Mouse (Mus musculus) hindbrain, embryonic 11.5 days (tissue): ENCODE results near the gene Gabarap. TPM values are rescaled to one million over a fixed set of nuclear protein-coding genes. Genes with fewer than 3 reads are reported as not detected.

ENCODE experiments used
- ATAC-seq: fragments of 200-750 bp; cut with Nextera tagmentation; 2 replicates; pipeline ENCODE4 v1.8.0; 2017; ENCODE audit warnings: mild to moderate bottlenecking, moderate TSS enrichment, moderate library complexity; ENCODE audit not compliant: low FRiP score
- DNase-seq: peaks from one replicate; pipeline ENCODE4 v3.0.0-alpha.2; 2015; ENCODE audit warnings: low spot score
- H3K27ac ChIP-seq: fragments of 300-500 bp; sonication (generic); 2 replicates; pipeline ENCODE4 v1.5.1; 2014; ENCODE audit warnings: mild to moderate bottlenecking, low read depth, low read length
- H3K27me3 ChIP-seq: fragments of 300-500 bp; sonication (generic); 2 replicates; pipeline ENCODE4 v1.6.1; 2014; ENCODE audit warnings: mild to moderate bottlenecking, low read length, moderate library complexity, mixed read lengths; ENCODE audit not compliant: control insufficient read depth, insufficient read depth
- H3K36me3 ChIP-seq: fragments of 300-500 bp; sonication (generic); 2 replicates; pipeline ENCODE4 v1.6.1; 2014; ENCODE audit warnings: mild to moderate bottlenecking, low read length, moderate library complexity, mixed read lengths; ENCODE audit not compliant: control insufficient read depth, insufficient read depth
- H3K4me1 ChIP-seq: fragments of 300-500 bp; sonication (generic); replicated peaks from 2 replicates; pipeline ENCODE4 v1.6.1; 2014; ENCODE audit warnings: low read length, mixed read lengths; ENCODE audit not compliant: control insufficient read depth, insufficient read depth
- H3K4me2 ChIP-seq: fragments of 300-500 bp; sonication (generic); replicated peaks from 2 replicates; pipeline ENCODE4 v1.6.1; 2014; ENCODE audit warnings: mild to moderate bottlenecking, low read depth, low read length
- H3K4me3 ChIP-seq: fragments of 300-500 bp; sonication (generic); 2 replicates; pipeline ENCODE4 v1.5.1; 2014; ENCODE audit warnings: low read depth, low read length
- H3K9ac ChIP-seq: fragments of 300-500 bp; sonication (generic); 2 replicates; pipeline ENCODE4 v1.6.1; 2014; ENCODE audit warnings: low read depth, low read length
- H3K9me3 ChIP-seq: fragments of 300-500 bp; sonication (generic); 2 replicates; pipeline ENCODE4 v1.6.1; 2016; ENCODE audit warnings: low read length; ENCODE audit not compliant: control insufficient read depth
- WGBS: fragments of 180-500 bp; shearing (Covaris S2); extraction: QIAGEN DNeasy Blood & Tissue Kit; methylation state at CpG from one replicate; pipeline ENCODE4 v1.1.7; 2014; 5-methylcytosine and 5-hydroxymethylcytosine counted together
- polyA plus RNA-seq: library from polyadenylated mRNA; unstranded; fragments of >200 nt; fragmentation: Nextera tagmentation; extraction: Ambion mirVana; gene quantifications from 2 replicates; pipeline ENCODE4 v1.2.1, GENCODE M21; 2014

Gabarap gene
- polyA plus RNA-seq, 1 experiment from 2014 or later: 643 TPM

DNA sequence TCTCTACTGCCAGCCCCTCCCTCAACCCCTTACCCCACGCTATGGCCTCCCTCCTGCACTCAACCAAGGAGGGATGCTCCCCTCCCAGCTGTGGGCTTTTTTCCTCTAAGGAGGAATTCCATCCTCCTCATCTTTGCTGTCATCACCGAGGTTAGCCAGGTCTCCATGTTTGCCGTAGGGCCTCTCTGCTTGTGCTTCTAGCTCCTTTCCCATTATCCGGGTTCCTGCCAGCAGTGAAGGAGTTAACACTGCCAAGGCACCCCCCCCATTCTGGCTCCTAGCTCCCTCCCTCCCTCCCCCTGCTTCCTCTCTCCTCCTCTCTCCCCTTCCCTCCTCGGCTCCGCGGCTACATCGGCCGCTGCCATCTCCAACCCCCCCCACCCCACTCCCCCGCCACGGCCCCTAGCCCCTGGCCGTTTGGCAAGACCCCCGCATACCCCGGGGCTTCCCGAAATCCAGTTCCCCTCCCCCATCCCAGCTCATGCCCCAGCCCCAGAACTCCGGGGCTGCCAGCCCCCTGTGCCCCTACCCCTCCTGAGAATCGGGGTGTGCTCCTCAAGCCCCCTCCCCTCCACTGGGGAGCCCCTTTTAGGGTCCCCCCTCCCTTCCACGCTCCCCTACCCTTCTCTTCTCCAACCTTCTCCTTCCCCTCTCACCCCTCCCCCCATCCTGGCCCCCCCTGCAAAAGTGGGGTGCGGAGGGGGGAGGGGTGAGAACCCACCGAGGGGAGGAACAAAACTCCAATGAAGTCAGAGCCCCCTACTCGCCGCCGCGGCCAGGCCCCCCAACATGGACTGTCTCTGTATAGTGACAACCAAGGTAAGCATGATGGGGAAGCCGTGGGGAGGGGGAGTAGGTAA lies 27.4 kb downstream of the Gabarap start:
- H3K36me3 ChIP-seq: no peaks in the 10 kb centered on the region
- H3K9ac ChIP-seq: peak overlapping the region; percentile 81
- H3K27me3 ChIP-seq: no peaks in the 10 kb centered on the region
- WGBS: 1% methylated on average over 22 of the region's 25 CpGs
- peaks cover 17% of the 10 kb centered on the region for H3K4me1 ChIP-seq
- H3K4me2 ChIP-seq: peak overlapping the region; percentile 82
- DNase-seq: peak; percentile 86
- H3K9me3 ChIP-seq: no peaks in the 10 kb centered on the region
- peak overlapping the region; percentile 80 for H3K27ac ChIP-seq
- ATAC-seq: no peak
- H3K4me3 ChIP-seq: peak overlapping the region; percentile 51

DNA sequence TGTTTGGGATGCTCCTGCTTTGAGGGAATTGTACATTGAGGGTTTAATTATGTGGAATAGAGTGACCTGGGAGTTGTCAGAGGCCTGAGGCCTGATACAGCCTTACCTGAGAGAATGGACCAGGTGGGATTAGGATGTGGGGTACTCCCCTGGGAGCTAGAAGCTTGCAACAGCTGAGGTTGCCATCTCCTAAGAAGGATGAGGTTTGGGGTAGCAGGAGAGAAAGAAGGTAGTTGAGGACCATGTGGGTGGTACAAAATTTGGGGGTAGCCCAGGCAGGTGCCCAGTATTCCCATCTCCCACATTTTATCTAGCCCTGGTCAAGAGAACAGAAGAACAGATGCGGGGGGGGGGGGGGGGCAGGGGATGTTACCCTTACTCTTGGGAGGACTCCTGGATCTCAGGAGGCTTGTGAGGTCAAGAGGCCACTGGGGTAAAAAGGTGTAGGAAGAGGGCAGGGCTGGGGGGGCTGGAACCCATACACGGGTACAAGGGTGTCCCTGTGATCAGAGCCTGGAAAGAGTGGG lies 28.6 kb downstream of the Gabarap start:
- Histone ChIP-seq H3K36me3 (no peaks in the 10 kb centered on the region), H3K4me3 (peak overlapping the region; percentile 51; the same call in 1 of the 2 replicates), H3K27ac (peak overlapping the region; percentile 85; the same call in 1 of the 2 replicates), H3K4me1 (peaks cover 22% of the 10 kb centered on the region), H3K9ac (0 out of 2 replicates have a peak overlapping the region, but pooled peaks have one; percentile 8), H3K27me3 (no peaks in the 10 kb centered on the region), H3K4me2 (peak overlapping the region; percentile 82), H3K9me3 (no peaks in the 10 kb centered on the region)
- ATAC-seq (no peak), DNase-seq (no peak)
- WGBS: 25% methylated on average over 2 of the region's 2 CpGs

DNA sequence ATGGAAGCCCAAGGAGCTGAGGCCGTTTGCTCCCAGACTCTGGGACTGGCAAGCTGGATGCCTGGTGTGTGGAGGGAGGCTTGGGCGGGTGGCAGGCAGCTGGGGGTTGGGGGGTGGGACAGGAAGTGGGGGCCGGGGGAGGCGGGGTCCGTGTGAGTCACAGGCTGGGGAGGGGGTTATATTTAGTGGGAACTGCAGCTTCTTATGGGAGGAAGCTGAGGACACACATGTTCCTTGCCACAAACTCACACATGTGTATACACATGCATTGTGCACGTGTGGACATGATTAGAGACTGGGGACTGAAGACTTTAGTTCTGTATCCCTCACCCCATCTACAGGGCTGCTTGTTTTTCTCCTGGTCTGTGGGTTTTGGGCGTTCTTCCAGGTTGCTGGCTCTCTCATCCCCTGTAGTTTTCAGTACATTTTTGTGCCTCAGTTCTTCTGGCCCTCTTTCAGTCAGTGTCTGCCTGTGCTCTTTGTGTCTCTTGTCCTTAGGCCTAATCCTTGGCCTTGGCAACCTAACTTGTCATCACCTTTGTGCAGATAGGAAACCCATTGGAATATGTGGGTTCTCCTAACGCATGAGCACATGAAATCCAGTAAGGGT lies 29.2 kb downstream of the Gabarap start:
- Histone ChIP-seq H3K9me3 (no peaks in the 10 kb centered on the region), H3K4me3 (peak overlapping the region; percentile 51), H3K4me2 (peak overlapping the region; percentile 82), H3K27ac (peak overlapping the region; percentile 85), H3K36me3 (no peaks in the 10 kb centered on the region), H3K27me3 (no peaks in the 10 kb centered on the region), H3K4me1 (peaks cover 19% of the 10 kb centered on the region), H3K9ac (peak overlapping the region; percentile 9; the same call in 1 of the 2 replicates)
- WGBS: 20% methylated on average over 6 of the region's 8 CpGs
- DNase-seq: no peak
- ATAC-seq: no peak

DNA sequence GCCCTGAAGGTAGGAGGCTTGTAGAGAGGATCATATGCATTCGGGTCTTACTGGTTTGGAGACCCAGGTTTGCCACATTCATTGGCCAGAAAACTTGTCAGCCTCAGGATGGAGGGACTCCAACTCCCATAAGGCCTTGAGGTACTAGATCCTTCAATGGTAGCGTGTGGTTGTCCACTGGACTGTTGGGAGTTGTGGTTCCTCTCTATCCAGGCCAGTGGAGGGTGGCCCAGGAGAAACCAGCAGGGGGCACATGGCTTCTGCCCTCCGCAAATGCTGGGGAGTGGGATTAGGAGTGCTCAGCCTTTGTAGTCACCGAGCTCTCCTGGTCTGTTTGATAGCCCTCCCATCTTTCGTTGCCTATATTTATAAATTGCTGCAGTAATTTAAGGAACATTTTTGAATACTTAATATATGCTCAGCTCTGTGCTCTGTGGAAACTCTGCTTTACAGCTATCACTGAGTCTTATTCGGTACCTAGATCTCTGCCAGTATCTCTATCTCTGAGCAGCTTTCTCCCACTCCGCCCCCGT lies 29.9 kb downstream of the Gabarap start:
- peaks cover 19% of the 10 kb centered on the region for H3K4me1 ChIP-seq

DNA sequence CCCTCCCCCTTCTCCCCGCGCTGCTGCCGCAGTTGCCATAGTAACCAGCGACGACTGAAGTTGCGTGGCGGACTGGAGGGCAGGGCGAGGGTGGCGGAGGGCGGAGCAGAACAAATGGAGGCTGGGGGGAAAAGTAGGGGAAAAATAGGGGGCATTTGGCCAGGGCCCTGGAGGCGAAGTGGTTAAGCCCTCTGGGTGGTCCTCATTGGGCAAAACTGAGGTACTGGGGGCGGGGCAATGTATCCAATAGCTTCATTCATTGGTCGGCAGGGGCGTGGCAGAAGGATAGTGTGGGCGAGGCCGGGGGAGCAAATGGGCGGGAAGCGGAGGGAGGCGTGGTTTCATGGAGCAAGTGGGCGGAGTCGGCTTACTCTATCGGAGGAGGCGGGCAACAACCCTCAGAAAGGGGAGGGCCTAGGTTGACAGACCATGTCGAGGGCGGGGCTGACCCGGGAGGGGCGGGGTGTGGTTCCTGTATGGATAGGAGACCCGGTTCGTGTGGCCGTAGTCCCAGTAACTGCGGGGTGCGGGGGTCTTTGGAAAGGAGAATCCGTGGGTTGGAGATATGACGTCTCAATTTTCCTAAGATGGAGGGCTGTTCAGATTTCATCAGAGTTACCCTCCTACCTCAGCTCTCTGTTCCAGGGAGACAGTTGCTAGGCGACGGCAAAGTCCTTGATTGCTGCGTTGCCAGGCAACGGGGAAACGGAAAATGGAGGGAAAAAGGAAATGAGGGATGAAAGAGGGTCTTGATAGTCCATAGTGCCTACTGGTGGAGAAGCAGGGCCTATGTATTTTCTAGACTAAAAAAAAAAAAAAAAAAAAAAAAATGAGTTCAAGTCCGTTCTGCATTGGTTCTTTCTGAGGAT lies 30.6 kb downstream of the Gabarap start:
- Histone ChIP-seq H3K9ac (peak overlapping the region; percentile 44; the same call in 1 of the 2 replicates), H3K4me1 (peaks cover 23% of the 10 kb centered on the region), H3K27ac (peak overlapping the region; percentile 85), H3K4me2 (peak overlapping the region; percentile 82), H3K36me3 (no peaks in the 10 kb centered on the region), H3K4me3 (peak overlapping the region; percentile 51), H3K9me3 (no peaks in the 10 kb centered on the region), H3K27me3 (no peaks in the 10 kb centered on the region)
- ATAC-seq (peak; percentile 79), DNase-seq (peak; percentile 100)
- 1% methylated on average over 40 of the region's 40 CpGs for WGBS

More for the DNA sequence above, 29.9 kb downstream of the Gabarap start:
- peak overlapping the region; percentile 82 for H3K4me2 ChIP-seq
- H3K27me3 ChIP-seq: no peaks in the 10 kb centered on the region
- H3K36me3 ChIP-seq: no peaks in the 10 kb centered on the region
- DNase-seq (peak; percentile 88), ATAC-seq (peak; percentile 83)
- no peaks in the 10 kb centered on the region for H3K9me3 ChIP-seq
- peak overlapping the region; percentile 44; the same call in 1 of the 2 replicates for H3K9ac ChIP-seq
- peak overlapping the region; percentile 51 for H3K4me3 ChIP-seq
- 1% methylated on average over 8 of the region's 8 CpGs for WGBS
- H3K27ac ChIP-seq: peak overlapping the region; percentile 85

DNA sequence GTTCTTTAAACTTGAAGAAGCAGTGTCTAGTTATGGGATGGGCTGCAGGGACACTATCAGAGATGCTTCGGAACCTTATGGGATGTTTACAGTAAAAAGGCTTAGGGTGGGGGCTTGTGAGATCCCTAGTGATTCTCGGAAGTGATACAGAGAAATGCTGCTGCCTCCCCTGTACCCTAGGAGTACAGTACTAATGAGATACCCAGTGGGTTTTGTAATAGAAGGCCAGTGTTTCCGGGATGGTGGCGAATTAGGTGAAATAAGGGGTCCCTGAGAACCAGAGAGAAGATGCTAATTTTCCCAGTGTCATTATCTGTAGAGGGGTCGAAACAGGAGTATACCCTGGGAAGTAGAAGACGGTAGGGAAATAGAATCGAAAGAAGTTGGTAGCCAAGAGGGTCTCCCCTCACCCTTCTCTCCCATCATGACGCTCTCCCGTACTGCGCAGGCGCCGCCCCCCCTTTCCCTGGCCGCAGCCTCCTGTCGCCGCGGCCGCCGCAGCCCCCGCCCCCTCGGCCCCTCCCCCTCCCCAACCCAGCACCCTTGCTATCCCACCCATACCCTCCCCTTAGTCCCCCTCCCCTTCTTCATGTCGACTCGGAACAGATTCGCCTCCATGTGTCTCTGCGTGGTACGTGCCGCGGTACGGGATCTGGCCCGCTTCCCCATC lies 32.7 kb downstream of the Gabarap start:
- H3K4me1 ChIP-seq: peaks cover 37% of the 10 kb centered on the region
- peak overlapping the region; percentile 50 for H3K9ac ChIP-seq
- DNase-seq: peak; percentile 78
- ATAC-seq: no peak
- peak overlapping the region; percentile 57 for H3K4me2 ChIP-seq
- H3K4me3 ChIP-seq: peak overlapping the region; percentile 37
- no peaks in the 10 kb centered on the region for H3K9me3 ChIP-seq
- 7% methylated on average over 23 of the region's 29 CpGs for WGBS
- H3K27me3 ChIP-seq: no peaks in the 10 kb centered on the region
- H3K27ac ChIP-seq: peak overlapping the region; percentile 45; the same call in 1 of the 2 replicates
- H3K36me3 ChIP-seq: no peaks in the 10 kb centered on the region

DNA sequence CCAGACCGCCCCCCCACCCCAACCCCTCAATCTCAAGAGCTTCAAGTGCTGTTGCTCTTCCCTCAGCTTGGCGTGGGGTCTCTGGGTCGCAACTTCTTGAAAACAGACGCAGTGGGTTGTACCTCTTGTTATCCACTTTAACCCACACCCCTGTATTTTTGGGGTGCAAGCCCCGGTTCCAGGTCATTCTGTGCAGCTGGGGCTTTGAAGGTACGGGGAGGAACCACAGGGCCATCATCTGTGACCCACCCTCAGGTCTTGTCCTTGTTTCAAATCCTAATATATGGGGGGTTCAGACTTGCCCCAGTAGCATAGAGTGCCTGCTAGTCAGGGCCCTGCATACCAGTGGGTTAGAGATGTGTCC lies 33.2 kb downstream of the Gabarap start:
- H3K4me1 ChIP-seq: peaks cover 37% of the 10 kb centered on the region
- H3K9me3 ChIP-seq: no peaks in the 10 kb centered on the region

More for the DNA sequence above, 33.2 kb downstream of the Gabarap start:
- H3K9ac ChIP-seq: peak overlapping the region; percentile 50
- ATAC-seq: no peak
- peak overlapping the region; percentile 37 for H3K4me3 ChIP-seq
- no peaks in the 10 kb centered on the region for H3K36me3 ChIP-seq
- 22% methylated on average over 5 of the region's 6 CpGs for WGBS
- H3K27me3 ChIP-seq: no peaks in the 10 kb centered on the region
- DNase-seq: no peak
- peak overlapping the region; percentile 45; the same call in 1 of the 2 replicates for H3K27ac ChIP-seq
- peak overlapping the region; percentile 57 for H3K4me2 ChIP-seq
